Mouse (Mus musculus): ENCODE measurements at regions not wholly inside any gene's neighbourhood (a gene's known extent, or its start where the extent isn't known, plus 50 kb on each side); places are given as distances from the start of the nearest gene placed in this dataset.
A peak's percentile ranks its signal among the peaks of the same experiment; 100 is the strongest.
"Not testable (repeated sequence)": the region's sequence is repeated elsewhere in the genome, so short reads cannot be mapped to it uniquely, and the experiment has no call there.

DNA sequence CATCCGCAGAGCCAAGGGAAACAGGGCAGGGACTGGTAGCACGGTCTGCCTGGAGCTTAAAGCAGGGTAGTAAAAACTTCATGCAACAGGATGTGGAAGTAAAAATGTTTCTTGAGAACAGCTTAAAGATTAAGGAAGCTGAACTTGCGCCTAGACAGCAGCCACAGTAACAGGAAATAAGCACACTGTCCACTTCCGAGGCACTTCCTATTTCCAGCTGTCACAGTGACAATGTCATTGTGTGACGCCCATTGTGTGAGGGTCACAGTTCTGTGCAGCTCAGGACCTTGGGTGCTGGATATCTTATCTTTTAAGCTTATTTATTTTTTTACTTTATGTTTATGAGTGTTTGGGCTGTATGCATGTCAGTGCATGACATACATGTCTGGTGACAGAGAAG is 147.7 kb upstream of the Ubl3 start:
- DNase-seq = no peak

DNA sequence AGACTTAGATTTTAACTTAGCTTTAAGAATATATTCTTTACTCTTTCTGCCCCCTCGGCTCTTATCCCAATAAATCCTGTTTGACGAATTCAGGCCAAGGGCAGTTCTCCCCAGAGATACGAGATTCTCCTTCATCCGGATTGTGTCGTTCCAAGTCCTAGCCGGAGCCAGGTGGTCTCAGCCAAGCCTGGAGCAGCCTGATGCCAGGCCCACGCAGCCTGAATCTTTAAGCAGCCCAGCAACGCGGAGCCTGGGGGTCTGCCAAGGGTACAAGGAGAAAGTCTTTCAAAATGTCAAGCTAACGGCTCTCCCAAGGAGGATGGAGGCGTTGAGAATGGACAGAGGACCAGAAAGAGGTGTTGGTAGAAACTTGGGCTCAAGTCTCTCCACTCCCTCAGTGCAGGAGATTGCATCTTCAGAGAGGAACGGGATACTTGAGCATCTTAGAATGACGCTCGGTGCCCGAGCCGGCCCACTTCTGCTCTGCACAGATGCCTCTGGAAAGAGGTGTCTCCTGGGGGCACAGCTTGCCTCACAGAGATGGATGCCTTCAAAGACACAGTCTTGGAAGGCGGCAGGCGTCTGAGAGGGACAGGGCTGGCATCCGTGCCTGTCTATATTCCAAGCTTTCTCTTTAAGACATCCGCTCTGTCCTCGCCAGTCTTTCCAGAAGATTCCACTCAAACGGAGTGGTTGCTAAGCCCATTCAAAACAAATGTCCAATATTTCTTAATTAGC is 145.2 kb upstream of the Ubl3 start:
- DNase-seq = no peak

DNA sequence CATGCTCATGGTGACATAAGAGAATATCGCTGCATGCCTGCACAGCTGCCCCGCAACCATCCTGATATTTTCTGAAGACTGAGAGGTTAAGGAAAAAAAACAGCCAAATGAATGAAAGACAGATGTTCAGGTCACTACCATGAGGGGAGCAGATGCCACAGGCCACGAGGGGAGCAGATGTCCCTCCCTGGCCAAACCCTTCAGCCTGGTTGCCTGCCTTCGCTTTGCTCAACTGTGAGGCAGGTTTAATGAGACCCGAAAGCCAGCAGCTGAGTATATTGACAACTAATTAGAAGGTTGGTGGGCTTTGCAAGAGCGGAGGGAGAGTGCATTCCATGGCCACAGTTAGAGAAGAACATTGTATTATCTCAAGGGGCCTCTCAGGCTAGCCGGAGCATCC is 141.8 kb upstream of the Ubl3 start:
- no peak for DNase-seq

DNA sequence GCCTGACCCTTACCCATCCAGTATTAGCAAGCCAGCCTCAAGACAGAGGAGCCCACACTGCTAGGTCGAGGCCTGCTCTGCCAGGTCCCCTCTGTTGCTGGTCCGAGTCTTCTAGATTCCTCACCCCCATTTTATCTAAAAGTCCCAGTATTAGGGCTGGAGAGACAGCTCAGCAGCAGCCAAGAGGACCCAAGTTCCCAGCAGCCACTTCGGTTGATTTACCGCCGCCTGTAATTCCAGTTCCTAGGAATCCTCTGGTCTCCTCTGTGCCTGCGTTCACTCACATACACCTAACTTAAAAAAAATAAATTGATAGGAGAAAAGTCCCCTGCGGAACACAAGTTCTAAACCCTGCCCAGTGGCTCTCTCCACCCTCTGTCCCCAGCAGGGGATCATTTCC is 138.9 kb upstream of the Ubl3 start:
- no peak for DNase-seq

DNA sequence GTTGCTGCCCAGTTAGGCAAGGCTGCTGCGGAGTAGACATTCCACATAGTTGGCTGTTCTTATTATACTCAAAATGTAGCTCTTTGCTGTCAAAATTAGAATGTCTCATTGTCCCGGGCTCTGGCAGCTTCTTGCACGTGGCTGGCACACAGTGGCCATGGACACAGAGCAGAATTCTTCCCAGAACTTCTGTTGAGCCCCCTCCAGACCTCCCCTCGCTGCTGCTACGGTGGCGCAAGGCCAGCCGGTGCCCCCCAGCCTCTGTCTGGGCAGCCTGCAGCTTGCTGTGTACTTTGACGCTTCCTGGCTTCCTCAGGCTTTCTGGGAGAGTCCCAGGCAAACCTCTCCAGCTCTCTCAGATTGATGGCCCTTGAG is 138.2 kb upstream of the Ubl3 start:
- no peak for DNase-seq

DNA sequence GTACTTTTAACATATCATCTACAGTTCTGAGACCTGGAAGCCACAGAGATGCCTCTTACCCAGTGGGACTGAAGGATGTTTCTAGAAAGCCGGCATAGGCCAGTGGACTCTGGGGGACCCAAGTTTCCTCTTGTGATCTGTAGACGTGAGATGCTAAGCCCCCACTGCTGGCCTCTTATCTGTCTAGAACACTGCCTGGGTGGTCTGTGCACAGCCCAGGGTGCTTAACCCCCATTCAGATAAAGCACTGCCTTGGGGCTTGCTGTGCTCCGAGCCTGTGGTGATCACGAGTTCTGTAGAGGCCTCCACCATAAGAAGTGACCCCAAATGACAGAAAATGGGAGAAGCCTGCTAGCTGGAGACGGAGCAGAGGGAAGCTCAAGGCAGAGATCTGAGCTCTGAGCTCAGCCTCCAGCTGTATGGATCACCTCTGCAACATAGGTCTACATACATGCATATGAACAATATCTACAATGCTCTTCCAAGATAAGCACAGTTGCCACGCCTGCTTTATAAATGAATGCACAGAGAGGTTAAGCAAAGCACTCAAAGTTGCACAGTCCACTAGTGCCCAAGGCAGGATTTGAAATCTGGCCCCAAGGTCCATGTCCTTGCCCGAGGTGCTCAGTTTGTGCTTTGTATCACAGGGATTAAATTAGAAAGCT is 137.7 kb upstream of the Ubl3 start:
- no peak for DNase-seq

DNA sequence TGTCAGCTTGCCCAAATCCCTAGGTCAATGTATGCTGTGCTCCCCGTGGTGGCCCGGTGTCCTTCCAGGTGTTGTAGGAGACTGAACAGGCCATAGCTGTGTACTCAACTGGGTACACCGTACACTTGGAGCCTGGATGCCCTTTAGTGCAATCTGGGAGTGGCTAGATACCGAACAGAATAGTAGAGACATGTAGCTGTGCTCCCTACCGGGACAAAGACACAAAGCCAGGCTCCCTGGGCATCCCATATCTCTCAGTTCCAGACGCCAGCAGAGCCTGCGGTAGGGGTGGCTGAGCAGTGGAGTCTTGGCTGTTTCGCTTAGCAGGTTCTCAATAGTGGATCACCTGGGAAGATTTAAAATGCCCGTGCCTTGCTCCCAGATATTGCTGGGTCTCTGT is 136.7 kb upstream of the Ubl3 start:
- DNase-seq = no peak

DNA sequence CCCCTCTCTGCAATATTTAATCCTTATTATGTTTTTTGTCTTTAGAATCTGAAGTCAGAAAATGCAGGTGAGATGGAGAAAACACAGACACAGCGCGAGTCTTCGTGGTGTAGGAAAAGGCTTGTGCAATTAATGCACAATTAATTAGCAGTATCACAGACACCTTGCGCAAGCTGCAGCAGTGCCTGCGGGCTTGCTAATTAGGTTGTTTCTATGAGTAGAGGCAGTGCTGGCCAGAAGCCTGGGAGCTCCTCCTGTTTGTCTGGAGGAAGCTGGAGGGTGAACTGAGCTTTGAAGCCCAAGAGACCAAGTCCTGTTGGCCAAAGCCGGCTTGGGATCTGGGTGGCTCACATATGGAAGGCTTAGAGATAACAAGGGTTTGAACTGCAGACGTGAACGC is 135.9 kb upstream of the Ubl3 start:
- DNase-seq = no peak

DNA sequence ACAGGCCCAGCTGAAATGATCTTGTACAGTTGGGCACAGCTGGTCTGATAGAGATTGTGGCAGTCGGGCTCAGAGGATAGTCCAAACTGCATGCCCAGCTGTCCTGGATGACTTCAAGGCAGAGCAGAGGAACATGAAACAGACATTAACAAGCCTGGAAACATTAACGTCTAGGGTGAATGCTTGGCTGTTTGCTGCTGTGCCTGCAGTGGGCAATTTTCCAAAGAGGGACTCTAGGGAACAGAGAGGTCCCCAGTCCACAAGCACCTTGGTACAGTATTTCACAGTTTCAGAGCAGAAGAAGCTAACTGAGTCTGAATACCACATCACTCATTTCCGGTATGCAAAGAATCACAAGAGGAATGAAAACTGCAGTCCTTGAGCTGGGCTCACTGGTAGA is 135.2 kb upstream of the Ubl3 start:
- DNase-seq = no peak

DNA sequence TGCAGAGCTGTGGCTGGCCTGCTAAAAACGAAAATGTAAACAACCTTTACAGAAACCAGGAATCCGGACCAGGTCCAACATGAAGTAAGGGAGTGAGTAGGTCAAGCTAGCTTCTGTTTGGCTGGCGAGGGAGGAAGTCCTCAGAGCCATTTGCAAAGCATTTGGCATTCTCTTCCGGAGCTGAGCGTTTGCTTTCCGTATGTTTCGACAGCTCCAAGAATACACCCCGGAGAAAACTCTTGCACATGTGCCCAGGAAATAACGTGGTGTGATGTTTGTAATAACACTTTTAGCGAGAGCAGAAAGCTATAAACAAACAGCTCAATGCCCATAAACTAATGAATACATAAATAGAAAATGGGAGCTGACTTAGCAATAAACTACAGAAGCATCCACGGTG is 131.6 kb upstream of the Ubl3 start:
- DNase-seq = no peak

DNA sequence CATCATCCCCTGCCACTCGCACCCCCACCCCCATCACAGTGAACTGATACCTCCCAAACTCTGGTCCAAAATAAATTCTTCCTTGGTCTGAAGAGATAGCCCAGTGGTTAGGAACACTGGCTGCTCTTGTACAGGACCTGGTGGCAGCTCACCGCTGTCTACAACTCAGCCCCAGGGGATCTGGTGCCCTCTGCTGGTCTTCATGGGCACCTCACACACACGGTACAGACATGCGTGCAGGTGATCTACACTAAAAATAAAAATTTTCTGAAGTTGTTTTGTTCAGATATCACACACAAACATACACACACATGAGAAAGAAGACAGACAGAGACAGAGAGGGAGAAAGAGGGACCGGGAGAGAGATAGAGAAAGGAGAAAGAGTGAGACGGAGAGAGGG is 130.0 kb upstream of the Ubl3 start:
- DNase-seq = no peak

DNA sequence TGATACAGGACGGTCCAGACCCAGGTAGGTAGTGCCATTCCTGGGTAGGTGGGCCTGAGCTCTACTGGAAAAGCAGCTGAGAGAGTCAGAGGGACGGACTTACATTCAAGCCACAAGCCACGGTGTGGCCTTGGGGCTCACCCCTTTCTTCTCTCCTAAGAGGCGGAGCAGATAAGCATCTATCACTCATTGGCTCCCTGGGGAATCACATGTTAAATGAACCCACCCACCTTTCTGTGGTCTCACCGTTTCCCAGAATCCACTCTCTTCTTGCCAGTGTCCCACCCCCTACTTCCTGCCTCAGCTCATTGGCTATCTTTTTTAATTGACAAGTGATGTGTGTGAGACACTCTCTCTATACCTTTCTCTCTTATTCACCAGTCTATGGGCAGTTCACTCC is 127.8 kb upstream of the Ubl3 start:
- no peak for DNase-seq

DNA sequence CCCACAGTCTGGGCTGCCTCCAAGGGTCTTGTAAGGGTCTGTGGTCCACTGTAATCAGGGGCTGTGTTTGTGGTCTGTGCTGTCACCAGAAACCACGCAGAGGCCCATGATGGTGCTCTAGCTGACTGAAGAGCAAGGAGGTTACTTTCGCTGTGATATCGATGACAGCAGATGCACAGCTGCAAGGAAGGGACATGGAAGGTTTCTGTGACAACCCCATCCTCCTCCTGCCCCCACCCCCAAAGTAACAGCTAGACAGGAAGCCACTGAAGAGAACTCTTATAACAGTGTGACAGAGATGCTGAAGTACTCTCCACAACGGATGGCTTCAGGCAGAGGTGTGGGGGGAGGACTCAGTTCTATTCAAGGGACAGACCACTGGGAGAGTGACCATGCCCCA is 127.0 kb upstream of the Ubl3 start:
- DNase-seq = no peak

DNA sequence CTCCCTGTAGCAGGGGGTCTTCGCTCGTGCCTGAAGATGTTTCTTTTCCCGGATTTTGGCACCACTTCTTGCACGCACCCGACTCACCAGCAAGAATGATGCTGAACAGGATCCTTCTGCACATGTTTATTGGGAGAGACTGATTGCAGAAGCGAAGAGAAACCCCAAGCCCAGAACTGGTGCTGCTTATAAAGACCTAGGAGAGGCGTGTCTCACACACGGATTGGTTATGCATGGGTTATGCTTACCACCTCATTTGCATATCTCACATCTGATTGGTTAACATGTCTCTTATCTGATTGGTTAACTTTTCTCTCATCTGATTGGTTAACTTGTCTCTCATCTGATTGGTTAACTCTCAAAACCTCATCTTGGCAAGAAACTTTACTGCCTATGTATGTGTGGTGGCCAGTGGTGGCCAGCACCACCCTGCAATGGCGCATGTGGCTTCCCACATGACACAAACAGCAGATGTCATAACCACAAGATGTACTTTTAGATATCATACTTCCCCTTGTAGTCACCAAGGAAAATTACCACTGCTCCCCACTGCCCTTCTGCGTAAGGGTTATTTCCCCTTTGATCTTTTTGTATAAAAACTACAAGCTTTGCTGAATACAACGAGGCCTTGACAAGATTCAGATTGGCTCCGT is 125.8 kb upstream of the Ubl3 start:
- not testable (repeated sequence) for DNase-seq

DNA sequence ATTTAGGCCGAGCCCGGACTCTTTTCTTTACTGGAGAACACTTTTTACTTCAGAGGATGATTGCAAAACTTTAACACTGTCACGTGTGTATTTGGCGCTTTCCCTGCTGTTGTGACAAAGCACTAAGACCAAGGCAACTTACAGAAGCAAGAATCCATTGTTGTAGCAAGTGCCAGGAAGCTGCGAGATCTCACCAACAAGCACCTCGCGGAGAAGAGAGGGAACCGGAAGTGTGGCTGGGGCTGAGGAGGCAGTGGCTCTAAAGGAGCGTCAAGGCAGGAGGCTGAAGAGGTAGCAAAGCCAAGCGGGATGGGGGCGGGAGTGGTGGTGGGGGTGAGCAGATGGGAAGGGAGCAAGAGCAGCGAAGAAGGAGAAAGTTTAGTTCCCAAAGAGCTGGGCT is 121.7 kb upstream of the Ubl3 start:
- DNase-seq = no peak

DNA sequence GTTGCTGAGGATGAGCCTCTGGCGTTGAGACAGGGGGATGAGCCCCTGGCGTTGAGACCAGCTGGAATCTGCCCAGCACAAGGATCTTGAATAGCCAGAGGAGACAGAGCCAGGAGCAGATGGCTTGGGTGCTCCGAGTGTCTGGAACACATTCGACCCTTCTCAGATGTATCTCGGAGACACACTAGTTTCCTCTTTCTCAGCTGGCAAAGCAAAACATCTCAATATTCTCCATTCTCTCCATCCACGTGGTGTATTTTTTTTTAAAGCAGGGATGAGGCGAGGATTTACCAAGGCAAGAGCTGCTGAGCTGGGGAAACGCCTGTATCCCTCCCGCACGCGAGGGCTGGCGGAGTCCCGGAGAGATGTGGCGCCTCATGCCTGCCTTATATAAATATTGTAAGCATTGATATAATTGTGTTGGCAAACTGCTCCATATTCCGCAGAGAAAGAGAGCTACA is 109.7 kb upstream of the Ubl3 start:
- no peak for DNase-seq

DNA sequence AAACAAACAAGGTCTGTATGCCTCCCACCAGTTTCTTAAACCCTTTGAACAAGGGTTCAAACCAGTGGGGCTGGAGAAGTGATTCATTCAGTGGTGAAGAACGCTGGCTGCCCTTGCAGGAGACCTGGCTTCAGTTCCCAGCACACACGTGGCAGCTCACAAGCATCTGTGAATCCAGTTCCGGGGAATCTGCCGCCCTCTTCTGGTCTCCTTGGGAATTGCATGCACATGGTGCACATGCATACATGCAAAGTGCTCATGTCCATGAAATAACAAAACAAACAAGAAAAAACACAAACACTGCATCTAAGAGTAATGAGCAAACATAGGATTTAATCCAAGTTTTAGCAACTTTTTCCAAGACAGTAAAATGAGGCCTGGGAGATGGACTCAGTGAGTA is 108.5 kb upstream of the Ubl3 start:
- peak in 1 of 2 experiments; percentile 9 for DNase-seq

DNA sequence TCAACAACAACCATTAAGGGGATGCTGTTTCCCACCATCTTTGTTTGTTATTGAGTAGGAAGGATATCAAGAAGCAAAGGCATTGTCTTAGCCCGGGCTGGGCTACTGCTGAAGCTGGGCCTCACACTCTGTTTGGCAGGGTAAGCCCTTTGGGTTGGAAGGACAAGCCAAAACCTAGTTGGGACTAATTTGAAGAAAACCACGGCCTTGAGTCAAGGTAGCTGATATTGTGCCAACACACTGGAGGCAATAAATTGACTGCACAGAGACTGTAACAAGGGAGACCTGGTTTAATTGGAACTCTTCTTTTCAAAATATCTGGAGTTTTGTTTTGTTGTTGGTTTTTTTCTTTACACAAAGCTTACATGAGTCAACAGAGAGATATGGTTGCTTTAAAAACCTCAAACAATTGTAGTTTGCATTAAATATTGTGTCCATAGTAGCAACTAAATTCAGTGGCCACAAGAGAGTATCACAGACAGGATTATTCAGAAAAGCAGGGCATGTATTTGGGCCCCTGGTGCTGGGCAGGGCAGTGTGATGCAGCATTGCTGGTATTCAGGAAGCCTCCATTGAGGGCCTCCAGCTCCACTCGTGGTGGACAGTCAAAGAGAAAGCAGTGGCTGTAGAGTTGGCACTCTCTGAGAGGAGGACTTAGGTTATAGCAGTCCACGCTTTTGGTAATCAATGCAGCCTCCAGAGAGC is 105.5 kb upstream of the Ubl3 start:
- DNase-seq = no peak

DNA sequence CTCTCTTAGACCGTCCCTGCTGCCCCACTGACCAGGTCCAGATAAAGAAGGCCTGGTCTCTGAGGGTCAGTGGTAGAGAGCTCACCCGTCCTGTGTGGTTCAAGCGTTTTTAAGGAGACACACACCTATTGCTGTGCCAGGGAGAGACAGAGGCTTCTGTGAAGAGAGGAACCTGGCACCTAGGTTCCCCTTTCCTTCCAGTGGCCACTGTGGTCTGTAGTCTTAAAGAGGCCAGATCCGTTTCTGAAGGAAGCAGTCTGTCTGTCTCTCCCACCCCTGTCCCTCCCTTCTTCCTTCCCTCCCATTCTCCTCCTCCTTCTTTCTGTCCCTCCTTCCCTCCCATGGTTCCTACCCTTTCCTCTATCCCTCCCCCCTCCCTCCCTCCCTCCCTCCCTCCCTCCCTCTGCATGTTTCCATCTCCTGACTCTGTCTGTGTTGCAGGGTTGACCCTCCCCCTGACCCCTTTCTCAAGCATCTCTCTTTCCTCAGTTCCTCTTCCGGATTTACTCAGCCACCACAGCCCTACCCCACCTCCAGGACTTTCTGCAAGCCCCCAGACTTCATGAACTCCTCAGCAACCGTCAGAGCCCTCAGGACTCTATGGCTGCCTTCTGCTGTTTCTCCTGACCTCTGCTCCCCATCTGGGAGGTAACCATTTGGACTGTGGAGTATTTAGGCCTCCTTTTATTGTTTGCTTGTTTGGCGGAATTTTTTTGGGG is 100.1 kb upstream of the Ubl3 start:
- DNase-seq = no peak

DNA sequence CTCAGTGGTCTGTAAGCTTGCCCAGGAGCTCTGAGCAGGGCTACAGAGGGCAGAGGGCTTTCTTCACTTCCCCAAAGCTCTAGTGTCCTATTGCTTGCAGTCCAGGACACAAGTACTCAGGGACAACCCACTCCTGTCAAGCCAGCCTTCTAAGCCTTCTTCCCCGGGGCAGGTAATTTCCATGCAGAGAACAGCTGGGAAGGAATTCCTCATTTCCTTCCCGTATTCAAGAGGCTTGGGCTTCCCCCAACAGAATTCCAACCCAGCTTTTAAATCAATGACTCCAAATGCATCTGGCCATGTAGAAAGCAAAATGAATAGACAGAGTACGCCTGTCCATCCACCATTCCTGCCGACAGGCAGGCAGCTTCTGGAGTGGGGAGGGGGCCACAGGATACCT is 99.1 kb upstream of the Ubl3 start:
- no peak for DNase-seq

DNA sequence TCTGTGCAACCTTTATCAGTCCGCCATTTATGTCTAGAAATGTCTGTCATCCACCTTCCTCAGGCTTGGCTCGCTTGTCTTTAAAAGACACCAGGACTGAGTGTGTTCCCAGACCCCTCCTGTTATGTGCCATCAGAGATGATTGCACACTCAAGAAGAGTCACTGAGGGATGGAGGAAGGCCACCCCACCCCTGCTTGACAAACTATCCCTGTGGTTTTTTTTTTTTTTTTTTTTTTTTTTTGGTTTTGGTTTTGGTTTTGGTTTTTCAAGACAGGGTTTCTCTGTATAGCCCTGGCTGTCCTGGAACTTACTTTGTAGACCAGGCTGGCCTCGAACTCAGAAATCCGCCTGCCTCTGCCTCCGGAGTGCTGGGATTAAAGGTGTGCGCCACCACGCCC is 97.0 kb upstream of the Ubl3 start:
- not testable (repeated sequence) for DNase-seq

DNA sequence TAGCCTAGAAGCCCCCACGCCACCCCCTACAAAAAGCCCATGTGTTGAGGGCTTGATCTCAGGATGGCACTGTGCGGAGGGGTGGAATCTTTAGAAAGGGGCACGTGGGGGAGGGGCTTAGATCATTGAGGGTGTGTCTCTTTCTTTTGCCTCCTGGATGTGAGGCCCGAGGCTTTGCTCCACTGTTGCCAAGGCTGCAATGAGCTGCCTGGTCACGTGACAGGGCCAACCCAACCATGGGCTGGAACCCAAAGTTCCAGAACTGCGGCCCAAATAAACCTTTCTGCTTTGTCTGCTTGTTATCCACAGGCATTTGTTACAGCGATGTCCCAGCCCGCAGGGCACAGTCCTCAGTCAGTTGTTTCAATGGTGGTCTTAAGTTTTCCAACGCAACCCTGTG is 96.5 kb upstream of the Ubl3 start:
- no peak for DNase-seq

DNA sequence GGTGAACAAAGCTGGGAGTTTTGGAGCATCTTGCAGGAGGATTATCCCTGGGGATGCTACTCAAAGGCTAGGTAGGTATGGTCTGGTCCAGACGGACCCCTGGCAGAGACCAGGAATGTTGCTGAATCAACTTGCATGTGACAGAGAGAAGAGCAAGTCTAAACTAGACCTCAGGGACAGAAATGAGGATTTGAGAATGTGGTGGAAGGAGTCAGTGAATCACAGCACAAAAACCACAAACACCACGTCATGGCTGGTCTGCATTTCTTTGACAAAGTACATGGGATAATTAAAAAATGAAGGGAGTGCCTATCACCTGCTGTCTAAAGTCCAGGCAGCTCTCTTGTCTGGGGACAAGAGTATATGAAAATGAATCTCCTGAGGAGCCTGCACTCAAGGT is 95.1 kb upstream of the Ubl3 start:
- DNase-seq = no peak

Measured in kidney, adult 8-10 months (tissue).